Mouse (Mus musculus) 3T3-L1 (cell line): Measurements from ENCODE around the gene 5330417H12Rik.

Experiments used
- DNase-seq: peaks from one replicate; pipeline ENCODE4 v3.0.0-alpha.2; 2015; ENCODE audit warnings: low read depth, low spot score

Gene 5330417H12Rik

GRCm38 (mm10) chr7:107625781-107626180, 820 bp upstream of the 5330417H12Rik start:
- DNase-seq, result no peak

DNA sequence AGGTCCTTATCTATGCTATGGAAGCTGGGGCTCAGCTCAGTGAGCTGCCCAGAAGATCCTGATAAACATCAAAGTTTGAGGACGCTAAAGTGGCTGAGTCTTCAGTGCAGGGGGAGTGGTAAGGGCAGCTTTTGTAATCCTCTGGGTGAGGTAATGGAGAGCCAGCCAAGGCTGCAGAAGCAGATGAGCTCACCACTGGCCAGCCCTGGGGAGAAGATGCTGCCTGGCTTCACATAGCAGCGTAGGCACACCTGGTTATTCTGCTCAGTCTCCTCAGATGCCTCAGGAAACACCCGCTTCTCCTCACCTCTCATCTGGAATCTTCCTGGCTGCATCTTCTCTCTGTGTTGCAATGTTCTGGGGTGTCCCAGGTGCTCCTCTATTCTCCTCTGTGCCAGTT, 529 bp downstream of the 5330417H12Rik start:
- DNase-seq, result no peak

GRCm38 (mm10) chr7:107620137-107620536, 4.8 kb downstream of the 5330417H12Rik start:
- no peak for DNase-seq

GRCm38 (mm10) chr7:107619225-107619624, 5.7 kb downstream of the 5330417H12Rik start:
- no peak for DNase-seq

GRCm38 (mm10) chr7:107618028-107618992, 6.7 kb downstream of the 5330417H12Rik start:
- DNase-seq, result no peak

DNA sequence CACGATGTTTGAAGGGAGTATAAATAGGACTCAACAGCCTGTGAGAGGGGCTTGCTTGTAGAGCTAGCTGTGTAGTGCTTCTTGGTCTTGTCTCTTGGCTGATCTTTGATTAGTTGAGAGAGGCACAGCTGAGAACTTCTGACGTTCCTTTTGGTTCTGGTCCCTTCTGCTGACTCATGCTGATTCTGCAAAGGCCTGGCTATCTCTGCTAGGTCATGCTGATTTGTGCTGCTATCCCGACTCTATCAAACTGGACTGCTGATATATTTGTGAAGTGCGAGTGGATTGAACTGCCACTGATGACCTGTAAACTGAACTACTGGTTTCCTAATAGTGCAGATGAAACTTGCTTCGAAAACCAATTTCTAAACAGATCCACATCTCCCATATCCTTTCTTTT, 14.1 kb downstream of the 5330417H12Rik start:
- DNase-seq, result no peak

DNA sequence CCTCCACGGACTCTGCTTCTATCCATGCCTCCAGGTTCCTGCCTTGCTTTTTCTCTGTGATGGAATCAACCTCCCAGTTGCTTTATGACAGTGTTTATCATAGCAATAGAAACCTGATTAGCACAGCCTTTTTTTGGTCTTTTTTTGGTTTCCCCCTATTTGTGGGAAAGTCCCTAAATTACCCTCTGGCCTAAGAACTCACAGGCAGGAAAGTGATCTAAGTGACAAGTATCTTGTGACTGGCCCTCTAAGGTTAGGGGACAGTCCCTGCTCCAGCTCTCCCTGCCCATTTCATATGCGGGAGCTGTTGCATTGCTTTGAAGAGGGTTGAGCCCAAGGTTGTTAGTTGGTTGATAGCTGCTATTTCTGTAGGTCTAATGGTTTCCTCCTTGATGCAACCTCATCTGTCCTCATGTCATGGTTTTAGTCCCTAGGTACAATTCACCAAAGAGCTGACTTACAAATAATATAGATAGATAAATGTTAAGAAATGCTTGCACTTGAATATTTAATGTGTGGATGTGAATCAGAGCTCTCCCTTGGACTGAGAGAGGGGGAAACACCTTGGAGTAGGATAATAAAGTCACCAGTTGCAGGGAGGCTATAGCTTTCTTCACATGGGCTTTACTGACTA, 15.2 kb downstream of the 5330417H12Rik start:
- no peak for DNase-seq

DNA sequence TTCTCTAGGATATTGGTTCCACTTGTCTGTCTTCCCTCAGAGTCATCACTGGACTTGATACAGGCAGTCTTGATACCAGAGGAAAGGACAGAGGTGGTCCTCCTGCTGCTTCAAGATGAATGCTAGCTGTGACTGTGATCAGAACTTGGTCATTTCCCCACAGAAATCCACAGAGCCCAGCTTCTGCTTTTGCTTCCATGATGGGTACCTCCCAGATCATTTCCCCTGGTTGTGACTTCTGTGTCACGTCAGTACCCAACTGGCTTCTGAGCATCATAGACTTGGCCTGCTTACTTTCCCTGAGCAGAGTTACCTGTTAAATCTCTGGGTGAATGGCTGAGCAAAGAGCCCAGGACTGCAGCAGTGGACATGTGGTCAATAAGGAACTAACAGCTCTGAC, 17.2 kb downstream of the 5330417H12Rik start:
- DNase-seq, result no peak

DNA sequence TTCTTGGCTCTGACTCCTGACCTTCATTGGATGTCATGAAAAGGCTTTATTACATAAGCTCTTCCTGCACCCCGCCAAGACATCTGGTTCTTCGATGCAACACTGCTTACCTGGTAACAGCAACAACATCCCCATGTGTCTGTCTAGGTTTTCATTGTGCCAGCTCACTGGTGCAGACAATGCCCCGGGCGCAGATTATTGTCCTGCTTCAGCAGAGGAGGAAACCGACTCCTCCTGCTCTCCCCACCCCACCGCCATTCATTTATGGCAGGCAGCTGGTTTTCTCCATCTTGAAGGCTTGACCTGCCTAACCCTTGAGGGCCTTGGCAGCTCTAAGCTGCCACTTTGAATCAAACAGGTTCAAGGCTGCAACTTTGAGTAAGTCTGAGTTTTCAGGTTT, 22.0 kb downstream of the 5330417H12Rik start:
- no peak for DNase-seq

GRCm38 (mm10) chr7:107602505-107602904, 22.5 kb downstream of the 5330417H12Rik start:
- DNase-seq, result no peak

DNA sequence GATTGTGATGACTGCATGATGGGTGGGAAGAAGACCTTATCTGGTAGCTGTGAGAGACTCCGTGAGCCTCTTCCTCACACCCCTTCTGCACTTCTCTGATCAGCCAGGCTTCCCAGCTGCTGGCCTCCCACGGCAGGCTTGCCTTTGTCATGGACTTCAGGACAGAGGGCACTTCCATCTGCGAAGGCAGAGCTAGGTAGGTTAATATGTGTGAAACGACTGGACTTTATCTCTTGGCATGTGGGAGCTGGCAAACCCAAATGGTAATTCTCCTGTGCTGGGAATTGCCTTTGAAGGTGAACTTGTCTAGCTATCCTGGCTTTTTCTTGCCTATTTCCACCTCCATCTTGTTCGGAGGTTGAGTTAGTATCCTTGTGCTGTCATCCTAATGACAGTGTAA, 24.3 kb downstream of the 5330417H12Rik start:
- no peak for DNase-seq

GRCm38 (mm10) chr7:107597956-107598355, 27.0 kb downstream of the 5330417H12Rik start:
- DNase-seq, result no peak

DNA sequence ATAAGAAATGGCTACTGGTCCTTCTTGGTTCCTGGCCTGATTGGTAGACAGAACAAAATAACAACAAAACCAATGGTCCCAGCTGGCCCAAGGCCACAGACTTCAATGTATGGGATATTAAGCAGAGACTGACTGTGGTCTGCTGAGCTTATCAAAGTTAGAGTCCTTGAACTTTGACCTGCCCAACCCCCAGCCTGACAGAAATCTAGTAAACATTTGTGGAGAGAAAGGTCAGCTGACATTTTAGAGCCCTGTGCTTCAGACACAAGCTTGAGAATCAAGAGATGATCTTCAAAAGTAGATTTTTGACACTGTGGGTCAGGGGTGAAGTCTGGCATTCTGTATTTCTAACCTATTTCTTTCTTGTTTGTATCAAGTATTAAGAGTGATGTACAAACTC, 28.2 kb downstream of the 5330417H12Rik start:
- DNase-seq, result no peak

DNA sequence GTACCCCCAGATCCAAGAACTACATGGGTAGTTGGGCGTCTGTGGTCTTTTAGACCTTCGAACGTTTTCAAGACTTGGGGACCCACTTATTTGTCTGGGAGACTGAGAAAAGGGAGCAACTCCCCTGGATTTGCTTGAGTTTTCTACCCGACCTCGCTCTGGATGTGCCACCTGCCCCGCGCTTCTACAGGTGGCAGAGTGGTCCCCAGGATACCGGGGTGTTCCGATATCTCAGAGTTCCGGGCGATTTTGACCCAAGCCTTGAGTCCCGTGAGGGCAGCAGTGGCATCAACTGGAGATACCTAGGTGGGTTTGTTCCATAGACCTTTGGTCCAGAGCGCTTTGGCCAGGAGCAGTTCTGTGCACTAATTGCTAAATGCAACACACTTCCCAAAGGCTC, 29.5 kb downstream of the 5330417H12Rik start:
- no peak for DNase-seq

DNA sequence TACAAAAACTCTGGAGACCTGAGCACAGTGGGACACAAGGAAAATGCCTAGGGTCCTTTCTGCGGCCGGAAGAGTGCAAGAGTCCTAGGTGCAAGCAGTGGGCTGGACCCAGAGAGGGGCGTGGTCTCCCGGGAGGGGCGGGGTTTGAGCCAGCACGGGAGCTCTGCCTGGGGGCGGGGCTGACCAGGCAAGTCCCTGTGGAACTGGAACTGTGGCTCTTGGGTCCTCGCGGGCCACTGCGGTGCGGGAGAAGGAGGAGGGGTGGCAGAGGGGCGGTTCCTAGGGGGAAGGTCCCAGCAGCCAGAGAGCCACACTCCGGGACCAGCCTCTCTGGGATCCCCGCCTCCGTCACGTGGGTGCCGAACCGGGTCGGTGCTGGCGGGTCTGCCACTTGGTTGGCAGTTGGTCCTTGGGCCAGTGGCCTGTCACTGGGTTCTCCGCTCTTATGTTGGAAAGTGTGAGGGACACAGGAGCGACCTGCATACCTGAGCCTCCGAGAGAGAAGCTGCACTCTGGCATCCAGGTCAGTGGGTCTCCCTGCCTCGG, 30.0 kb downstream of the 5330417H12Rik start, which contains the start of gene Ppfibp2:
Ppfibp2 (plus strand) TSS at position 351 of the 546 bp plus-strand sequence.
- DNase-seq, result no peak

- no peak for DNase-seq
Observed at GRCm38 (mm10) chr7:107594325-107594856, 30.6 kb downstream of the 5330417H12Rik start.

DNA sequence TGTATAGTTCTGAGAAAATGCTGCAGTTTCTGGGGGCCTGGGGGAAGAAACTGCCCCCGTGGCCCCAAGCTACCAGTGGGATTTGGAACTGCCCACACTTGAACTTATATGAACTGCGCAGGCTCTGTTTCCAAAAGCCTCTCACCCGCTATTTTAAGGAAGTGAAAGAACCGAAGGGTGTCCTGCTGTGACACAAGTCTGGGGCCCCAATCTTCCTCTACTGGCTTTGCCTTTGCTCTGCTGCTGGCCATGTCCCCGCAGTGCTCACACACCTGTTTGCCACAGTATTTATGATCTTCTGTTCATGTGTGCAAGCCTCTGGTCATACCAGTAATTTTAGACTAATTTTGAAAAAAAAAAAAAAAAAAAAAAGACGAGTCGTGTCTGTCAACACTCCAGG, 31.1 kb downstream of the 5330417H12Rik start:
- no peak for DNase-seq

- DNase-seq, result no peak
Observed at GRCm38 (mm10) chr7:107592641-107593040, 32.3 kb downstream of the 5330417H12Rik start.

DNA sequence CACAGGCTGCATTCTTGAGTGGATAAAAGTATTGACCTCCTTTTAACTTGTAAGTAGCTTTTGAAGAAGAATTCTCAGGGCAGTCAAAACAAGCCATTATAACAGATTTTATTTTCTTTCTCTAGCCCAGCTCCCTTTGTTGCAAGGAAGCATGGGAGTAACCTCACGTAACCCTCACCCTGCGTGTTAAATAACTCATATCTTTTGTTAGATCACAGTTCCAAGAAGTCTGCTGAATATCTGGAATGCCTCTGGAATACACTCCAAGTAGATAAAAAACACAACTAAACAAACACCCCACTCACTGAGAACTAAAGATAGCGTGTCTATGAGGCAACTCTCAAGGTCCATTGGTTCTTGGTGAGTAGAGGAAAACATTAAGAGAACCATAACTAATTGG, 50.7 kb downstream of the 5330417H12Rik start:
- no peak for DNase-seq
